Mouse (Mus musculus): ENCODE measurements at regions not wholly inside any gene's neighbourhood (a gene's known extent, or its start where the extent isn't known, plus 50 kb on each side); places are given as distances from the start of the nearest gene placed in this dataset.

GRCm38 (mm10) chr17:9328886-9329455 lies 92.9 kb upstream of the Gm17728 start:
- no peak for ATAC-seq (ENCODE audit: borderline replicate concordance, extremely low read depth, low FRiP score, low TSS enrichment)
- 74% methylated on average over 4 of the region's 4 CpGs for WGBS
- H3K36me3 ChIP-seq: no peaks in the 10 kb centered on the region
- no peaks in the 10 kb centered on the region for H3K9me3 ChIP-seq
- no peak overlapping the region for H3K4me2 ChIP-seq
- no peak overlapping the region for H3K27ac ChIP-seq
- no peak overlapping the region for H3K9ac ChIP-seq
- H3K4me1 ChIP-seq: no peaks in the 10 kb centered on the region
- no peak overlapping the region for H3K4me3 ChIP-seq
- H3K27me3 ChIP-seq: no peaks in the 10 kb centered on the region

- Histone ChIP-seq H3K4me2 (no peak overlapping the region), H3K9ac (no peak overlapping the region), H3K4me1 (no peaks in the 10 kb centered on the region), H3K27me3 (no peaks in the 10 kb centered on the region), H3K36me3 (no peaks in the 10 kb centered on the region), H3K9me3 (no peaks in the 10 kb centered on the region), H3K4me3 (no peak overlapping the region), H3K27ac (no peak overlapping the region)
- 77% methylated on average over 5 of the region's 5 CpGs for WGBS
- no peak for ATAC-seq (ENCODE audit: borderline replicate concordance, extremely low read depth, low FRiP score, low TSS enrichment)
These were observed 64.2 kb upstream of the Gm17728 start for GRCm38 (mm10) chr17:9357572-9358159.
